Mouse (Mus musculus) erythroblast, embryonic 14.5 days (primary cell): ENCODE results near the gene Cds1. TPM values are rescaled to one million over a fixed set of nuclear protein-coding genes. Genes with fewer than 3 reads are reported as not detected.
"Not testable (repeated sequence)": the region's sequence is repeated elsewhere in the genome, so short reads cannot be mapped to it uniquely, and the experiment has no call there.

Experiments
- H3K27me3 ChIP-seq: 2 replicates; pipeline ENCODE4 v1.6.1; 2012; ENCODE audit warnings: inconsistent platforms; ENCODE audit not compliant: control insufficient read depth
- H3K36me3 ChIP-seq: 2 replicates; pipeline ENCODE4 v1.6.1; 2012; ENCODE audit warnings: mild to moderate bottlenecking, inconsistent platforms; ENCODE audit not compliant: control insufficient read depth
- H3K4me1 ChIP-seq: 2 replicates; pipeline ENCODE4 v1.6.1; 2012; ENCODE audit warnings: inconsistent platforms; ENCODE audit not compliant: control insufficient read depth
- H3K4me3 ChIP-seq: replicated peaks from 2 replicates; pipeline ENCODE3; 2012; ENCODE audit warnings: moderate library complexity, mild to moderate bottlenecking, inconsistent platforms
- H3K9me3 ChIP-seq: 2 replicates; pipeline ENCODE4 v1.6.1; 2012; ENCODE audit warnings: low read length, inconsistent platforms, mixed read lengths; ENCODE audit not compliant: control insufficient read depth
- GATA1 ChIP-seq: IDR thresholded peaks from 2 replicates; pipeline ENCODE4 v1.6.1; 2012; ENCODE audit warnings: low read length, inconsistent platforms, mixed read lengths
- TAL1 ChIP-seq: IDR thresholded peaks from 3 replicates; pipeline ENCODE4 v1.6.1; 2012; ENCODE audit warnings: low read length, inconsistent platforms, mixed read lengths
- polyA plus RNA-seq: library from polyadenylated mRNA; stranded (reverse); fragments of >175 nt; gene quantifications from 2 replicates; pipeline ENCODE4 v1.2.3, GENCODE M21; 2012

Gene Cds1
- polyA plus RNA-seq, 1 experiment: not detected

GRCm38 (mm10) chr5:101833875-101834274, 68.9 kb downstream of the Cds1 start:
- no peaks in the 10 kb centered on the region for H3K27me3 ChIP-seq
- H3K4me3 ChIP-seq: no peak overlapping the region
- no peaks in the 10 kb centered on the region for H3K4me1 ChIP-seq
- no peak for TF ChIP-seq TAL1
- no peak for TF ChIP-seq GATA1
- H3K9me3 ChIP-seq: no peaks in the 10 kb centered on the region; the same call in 1 of the 2 replicates
- H3K36me3 ChIP-seq: peaks cover 32% of the 10 kb centered on the region

- Histone ChIP-seq H3K4me3 (no peak overlapping the region), H3K36me3 (peaks cover 46% of the 10 kb centered on the region), H3K4me1 (no peaks in the 10 kb centered on the region), H3K27me3 (no peaks in the 10 kb centered on the region), H3K9me3 (no peaks in the 10 kb centered on the region; the same call in 1 of the 2 replicates)
- TF ChIP-seq TAL1 (no peak), GATA1 (no peak)
These were observed 71.3 kb downstream of the Cds1 start for GRCm38 (mm10) chr5:101836221-101836620.

- H3K9me3 ChIP-seq, H3K4me1 ChIP-seq, H3K27me3 ChIP-seq, H3K4me3 ChIP-seq: not testable (repeated sequence)
- peaks cover 59% of the 10 kb centered on the region for H3K36me3 ChIP-seq
These were observed 72.7 kb downstream of the Cds1 start for GRCm38 (mm10) chr5:101837605-101838004.

- no peak overlapping the region for H3K4me3 ChIP-seq
- no peaks in the 10 kb centered on the region; the same call in 1 of the 2 replicates for H3K9me3 ChIP-seq
- H3K36me3 ChIP-seq: peaks cover 70% of the 10 kb centered on the region
- no peak for TF ChIP-seq TAL1
- no peak for TF ChIP-seq GATA1
- H3K27me3 ChIP-seq: no peaks in the 10 kb centered on the region
- H3K4me1 ChIP-seq: no peaks in the 10 kb centered on the region
These were observed 75.5 kb downstream of the Cds1 start for GRCm38 (mm10) chr5:101840476-101840875.

GRCm38 (mm10) chr5:101845011-101845410, 80.1 kb downstream of the Cds1 start:
- peaks cover 95% of the 10 kb centered on the region for H3K36me3 ChIP-seq
- no peaks in the 10 kb centered on the region for H3K27me3 ChIP-seq
- H3K4me3 ChIP-seq: no peak overlapping the region
- TF ChIP-seq GATA1 (no peak), TAL1 (no peak)
- H3K9me3 ChIP-seq: no peaks in the 10 kb centered on the region
- H3K4me1 ChIP-seq: peaks cover 10% of the 10 kb centered on the region

- H3K4me3 ChIP-seq: no peak overlapping the region
- H3K4me1 ChIP-seq: peaks cover 12% of the 10 kb centered on the region
- peaks cover 91% of the 10 kb centered on the region for H3K36me3 ChIP-seq
- no peaks in the 10 kb centered on the region for H3K9me3 ChIP-seq
- H3K27me3 ChIP-seq: no peaks in the 10 kb centered on the region
- TF ChIP-seq TAL1 (no peak), GATA1 (no peak)
These were observed 81.0 kb downstream of the Cds1 start for GRCm38 (mm10) chr5:101845930-101846329.

GRCm38 (mm10) chr5:101847323-101847722, 82.4 kb downstream of the Cds1 start:
- TF ChIP-seq GATA1 (no peak), TAL1 (no peak)
- no peaks in the 10 kb centered on the region for H3K27me3 ChIP-seq
- H3K36me3 ChIP-seq: peaks cover 90% of the 10 kb centered on the region
- H3K4me3 ChIP-seq: no peak overlapping the region
- no peaks in the 10 kb centered on the region for H3K9me3 ChIP-seq
- H3K4me1 ChIP-seq: peaks cover 17% of the 10 kb centered on the region

- H3K36me3 ChIP-seq: peaks cover 92% of the 10 kb centered on the region
- TF ChIP-seq GATA1 (no peak), TAL1 (no peak)
These were observed 82.8 kb downstream of the Cds1 start for GRCm38 (mm10) chr5:101847762-101848161.

GRCm38 (mm10) chr5:101851133-101851532, 86.2 kb downstream of the Cds1 start:
- TF ChIP-seq GATA1: no peak
- TF ChIP-seq TAL1: no peak

More at GRCm38 (mm10) chr5:101847762-101848161, 82.8 kb downstream of the Cds1 start:
- peaks cover 17% of the 10 kb centered on the region for H3K4me1 ChIP-seq
- no peak overlapping the region for H3K4me3 ChIP-seq
- no peaks in the 10 kb centered on the region for H3K9me3 ChIP-seq
- H3K27me3 ChIP-seq: no peaks in the 10 kb centered on the region

GRCm38 (mm10) chr5:101852116-101852680, 87.3 kb downstream of the Cds1 start:
- no peaks in the 10 kb centered on the region for H3K9me3 ChIP-seq
- no peak overlapping the region for H3K4me3 ChIP-seq
- H3K27me3 ChIP-seq: no peaks in the 10 kb centered on the region
- peaks cover 81% of the 10 kb centered on the region for H3K36me3 ChIP-seq
- TF ChIP-seq GATA1 (no peak), TAL1 (no peak)
- H3K4me1 ChIP-seq: peaks cover 17% of the 10 kb centered on the region

More at GRCm38 (mm10) chr5:101851133-101851532, 86.2 kb downstream of the Cds1 start:
- peaks cover 17% of the 10 kb centered on the region for H3K4me1 ChIP-seq
- no peaks in the 10 kb centered on the region for H3K27me3 ChIP-seq
- no peak overlapping the region for H3K4me3 ChIP-seq
- H3K9me3 ChIP-seq: no peaks in the 10 kb centered on the region
- H3K36me3 ChIP-seq: peaks cover 90% of the 10 kb centered on the region
